Comparison of ENCODE assay signal across 20 mouse cellular contexts in genomic region chr13:54281623-54282022, GRCm38 (mm10).
DNase-seq lines count a peak whose midpoint lies in the region; ATAC-seq and TF ChIP-seq lines count a peak whose summit lies in the region.
"Had no signal": no experiment of that assay in that cellular context is flagged by ENCODE, and none has a peak within 500 bp of the region (broad histone marks: within the 10 kb centered on the region; RNA-seq: fewer than 3 reads in every experiment).

No protein-coding gene starts in this region.

- no peak overlapping the region for H3K4me3 ChIP-seq in embryonic facial prominence, embryonic 14.5 days (ENCODE audit: low read depth, low read length)
- no peak overlapping the region for H3K4me3 ChIP-seq in embryonic facial prominence, embryonic 10.5 days
- no peak overlapping the region for H3K4me3 ChIP-seq in midbrain, embryonic 13.5 days (replicated peaks)
- H3K4me3 ChIP-seq in midbrain, embryonic 11.5 days (ENCODE audit: low read depth, low read length): no peak overlapping the region
- no peak overlapping the region for H3K4me3 ChIP-seq in forebrain, embryonic 16.5 days (replicated peaks; ENCODE audit: low read length)
- no peak overlapping the region for H3K4me3 ChIP-seq in olfactory bulb, adult 2 months (ENCODE audit: insufficient read depth, low read depth, low read length)

- TF ChIP-seq CTCF in olfactory bulb, adult 2 months (IDR thresholded peaks at IDR 0.05; ENCODE audit: insufficient read depth, low read depth, low read length): no peak

- H3K27me3 ChIP-seq in embryonic facial prominence, embryonic 14.5 days (replicated peaks; ENCODE audit: control insufficient read depth, insufficient read depth, low read length): peaks cover 10% of the 10 kb centered on the region
- H3K27me3 ChIP-seq in embryonic facial prominence, embryonic 10.5 days (replicated peaks; ENCODE audit: low read depth, poor library complexity, severe bottlenecking): peaks cover 41% of the 10 kb centered on the region
- no peaks in the 10 kb centered on the region for H3K27me3 ChIP-seq in midbrain, embryonic 13.5 days
- no peaks in the 10 kb centered on the region; the same call in 1 of the 2 replicates for H3K27me3 ChIP-seq in midbrain, embryonic 11.5 days (ENCODE audit: control insufficient read depth, insufficient read depth, low read length)
- H3K27me3 ChIP-seq in forebrain, embryonic 16.5 days (replicated peaks; ENCODE audit: control insufficient read depth, insufficient read depth, low read length): no peaks in the 10 kb centered on the region

- H3K27ac ChIP-seq in embryonic facial prominence, embryonic 14.5 days (replicated peaks; ENCODE audit: low read depth, low read length): no peak overlapping the region
- H3K27ac ChIP-seq in embryonic facial prominence, embryonic 10.5 days (replicated peaks): no peak overlapping the region
- 0 out of 2 replicates have a peak overlapping the region, but pooled peaks have one; percentile 35 for H3K27ac ChIP-seq in midbrain, embryonic 13.5 days
- no peak overlapping the region for H3K27ac ChIP-seq in midbrain, embryonic 11.5 days (ENCODE audit: low read depth, low read length)
- H3K27ac ChIP-seq in forebrain, embryonic 16.5 days (ENCODE audit: low read length): peak overlapping the region; percentile 68; the same call in 1 of the 2 replicates
- H3K27ac ChIP-seq in olfactory bulb, adult 2 months (ENCODE audit: insufficient read depth, low read depth, low read length): peak overlapping the region; percentile 15; the same call in 1 of the 2 replicates
- H3K27ac ChIP-seq: stomach, postnatal 0 days had no signal

- H3K9me3 ChIP-seq in embryonic facial prominence, embryonic 14.5 days (ENCODE audit: control insufficient read depth, low read length): peaks cover 5% of the 10 kb centered on the region; the same call in 1 of the 2 replicates
- no peaks in the 10 kb centered on the region for H3K9me3 ChIP-seq in embryonic facial prominence, embryonic 10.5 days
- H3K9me3 ChIP-seq in midbrain, embryonic 13.5 days: no peaks in the 10 kb centered on the region
- no peaks in the 10 kb centered on the region; the same call in 1 of the 2 replicates for H3K9me3 ChIP-seq in midbrain, embryonic 11.5 days (ENCODE audit: control insufficient read depth, low read length)
- no peaks in the 10 kb centered on the region; the same call in 1 of the 2 replicates for H3K9me3 ChIP-seq in forebrain, embryonic 16.5 days (ENCODE audit: control insufficient read depth, low read length)

- WGBS in embryonic facial prominence, embryonic 14.5 days: 30% methylated on average over 8 of the region's 8 CpGs
- 27% methylated on average over 8 of the region's 8 CpGs for WGBS in embryonic facial prominence, embryonic 10.5 days
- WGBS in midbrain, embryonic 13.5 days: 26% methylated on average over 8 of the region's 8 CpGs
- 31% methylated on average over 8 of the region's 8 CpGs for WGBS in midbrain, embryonic 11.5 days
- 15% methylated on average over 8 of the region's 8 CpGs for WGBS in forebrain, embryonic 16.5 days
- 65% methylated on average over 8 of the region's 8 CpGs for WGBS in olfactory bulb, adult 2 months

- peaks cover 14% of the 10 kb centered on the region; the same call in 1 of the 2 replicates for H3K4me1 ChIP-seq in embryonic facial prominence, embryonic 14.5 days (ENCODE audit: control insufficient read depth, insufficient read depth, low read length)
- H3K4me1 ChIP-seq in embryonic facial prominence, embryonic 10.5 days: peaks cover 18% of the 10 kb centered on the region
- peaks cover 27% of the 10 kb centered on the region for H3K4me1 ChIP-seq in midbrain, embryonic 13.5 days (replicated peaks)
- peaks cover 7% of the 10 kb centered on the region for H3K4me1 ChIP-seq in midbrain, embryonic 11.5 days (ENCODE audit: control insufficient read depth, insufficient read depth, low read length)
- H3K4me1 ChIP-seq in forebrain, embryonic 16.5 days (replicated peaks; ENCODE audit: control insufficient read depth, insufficient read depth, low read length): peaks cover 24% of the 10 kb centered on the region
- peaks cover 25% of the 10 kb centered on the region for H3K4me1 ChIP-seq in olfactory bulb, adult 2 months (ENCODE audit: control insufficient read depth, insufficient read depth, low read length)

- peak; percentile 33; the same call in 1 of the 2 replicates for ATAC-seq in embryonic facial prominence, embryonic 14.5 days (ENCODE audit: low read depth)
- ATAC-seq in midbrain, embryonic 13.5 days: peak; percentile 18; the same call in 1 of the 2 replicates
- no peak for ATAC-seq in midbrain, embryonic 11.5 days (ENCODE audit: low FRiP score)
- no peak for ATAC-seq in forebrain, embryonic 16.5 days
- ATAC-seq: inflammation-experienced regulatory T-cells, adult 6 months had no signal

- H3K9ac ChIP-seq in embryonic facial prominence, embryonic 14.5 days (ENCODE audit: low read depth, low read length): no peak overlapping the region
- H3K9ac ChIP-seq in midbrain, embryonic 13.5 days (replicated peaks): no peak overlapping the region
- H3K9ac ChIP-seq in midbrain, embryonic 11.5 days (ENCODE audit: low read length): no peak overlapping the region
- H3K9ac ChIP-seq in forebrain, embryonic 16.5 days (replicated peaks; ENCODE audit: low read depth, low read length): no peak overlapping the region
- H3K9ac ChIP-seq: heart, embryonic 12.5 days had no signal

- no peaks in the 10 kb centered on the region for H3K36me3 ChIP-seq in embryonic facial prominence, embryonic 14.5 days (ENCODE audit: control insufficient read depth, insufficient read depth, low read length)
- no peaks in the 10 kb centered on the region for H3K36me3 ChIP-seq in embryonic facial prominence, embryonic 10.5 days (replicated peaks)
- H3K36me3 ChIP-seq in midbrain, embryonic 13.5 days: no peaks in the 10 kb centered on the region
- no peaks in the 10 kb centered on the region for H3K36me3 ChIP-seq in midbrain, embryonic 11.5 days (ENCODE audit: control insufficient read depth, insufficient read depth, low read length)
- no peaks in the 10 kb centered on the region for H3K36me3 ChIP-seq in forebrain, embryonic 16.5 days (ENCODE audit: control insufficient read depth, insufficient read depth)
- H3K36me3 ChIP-seq: heart, embryonic 12.5 days had no signal

- no peak for DNase-seq in embryonic facial prominence, embryonic 14.5 days (ENCODE audit: low spot score)
- DNase-seq in embryonic facial prominence, embryonic 10.5 days (ENCODE audit: low spot score): no peak
- DNase-seq in midbrain, embryonic 11.5 days (ENCODE audit: low spot score, missing footprints): no peak
- DNase-seq in thymus, postnatal 10 days (ENCODE audit: low spot score in 2 of 2): no peak
- DNase-seq: adrenal gland, postnatal 25 days; B cell, adult 2 months; gastrocnemius, postnatal 10 days; heart, adult 11 months; heart, postnatal 14 days; kidney, adult 2 months; kidney, postnatal 25 days; lung, adult 18-20 months; lung, postnatal 14 days had no signal

- TF ChIP-seq POLR2A in olfactory bulb, adult 2 months (IDR thresholded peaks at IDR 0.05; ENCODE audit: insufficient read depth, low read depth, low read length): no peak

- no peak overlapping the region; the same call in 1 of the 2 replicates for H3K4me2 ChIP-seq in embryonic facial prominence, embryonic 14.5 days (ENCODE audit: low read depth, low read length)
- H3K4me2 ChIP-seq in midbrain, embryonic 13.5 days (replicated peaks): peak overlapping the region; percentile 12; the same call in 1 of the 2 replicates
- H3K4me2 ChIP-seq in midbrain, embryonic 11.5 days: no peak overlapping the region
- H3K4me2 ChIP-seq in forebrain, embryonic 16.5 days (ENCODE audit: low read length): no peak overlapping the region
- H3K4me2 ChIP-seq: liver, embryonic 11.5 days had no signal

Comparison
In these comparisons a context has a peak if more than half of its experiments do, and no peak if none do; other contexts are left out.
1. ATAC-seq: peak in embryonic facial prominence, embryonic 14.5 days (single experiment) and midbrain, embryonic 13.5 days (single experiment); none in midbrain, embryonic 11.5 days (single experiment) and forebrain, embryonic 16.5 days (single experiment).
2. H3K27ac ChIP-seq: peak in midbrain, embryonic 13.5 days (single experiment), forebrain, embryonic 16.5 days (single experiment) and olfactory bulb, adult 2 months (single experiment); none in embryonic facial prominence, embryonic 14.5 days (single experiment), embryonic facial prominence, embryonic 10.5 days (single experiment) and midbrain, embryonic 11.5 days (single experiment).